Mouse (Mus musculus) mesoderm, embryonic 11.5 days (tissue): ENCODE results near the gene Hs1bp3.

Experiments used
- DNase-seq: peaks from one replicate; pipeline ENCODE4 v3.0.0-alpha.2; 2012; ENCODE audit warnings: low read depth, low spot score

The Hs1bp3 gene

GRCm38 (mm10) chr12:8301841-8302431, 11.3 kb upstream of the Hs1bp3 start, which contains the start of gene Gdf7:
TSS of gene Gdf7 (minus strand) at chr12:8301954.
- DNase-seq = no peak

DNA sequence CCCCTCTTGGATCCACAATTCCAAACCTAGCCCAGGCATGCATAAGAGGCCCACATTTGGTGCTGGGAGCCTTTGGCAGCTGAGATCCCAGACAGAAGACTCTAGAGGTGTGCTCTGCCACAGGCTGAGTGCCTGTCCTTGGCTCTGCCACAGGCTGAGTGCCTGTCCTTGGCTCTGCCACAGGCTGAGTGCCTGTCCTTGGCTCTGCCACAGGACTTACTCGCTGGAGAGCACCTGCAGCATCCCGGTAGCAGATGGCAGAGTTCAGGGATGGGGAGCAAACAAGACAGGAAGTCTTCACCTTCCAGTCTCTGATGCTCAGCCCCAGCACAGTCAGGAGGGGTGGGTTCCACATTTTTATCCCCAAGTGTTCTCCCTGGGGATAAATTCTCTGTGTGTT, 8.0 kb upstream of the Hs1bp3 start:
- no peak for DNase-seq

GRCm38 (mm10) chr12:8306432-8306831, 6.8 kb upstream of the Hs1bp3 start:
- peak; percentile 79 for DNase-seq

DNA sequence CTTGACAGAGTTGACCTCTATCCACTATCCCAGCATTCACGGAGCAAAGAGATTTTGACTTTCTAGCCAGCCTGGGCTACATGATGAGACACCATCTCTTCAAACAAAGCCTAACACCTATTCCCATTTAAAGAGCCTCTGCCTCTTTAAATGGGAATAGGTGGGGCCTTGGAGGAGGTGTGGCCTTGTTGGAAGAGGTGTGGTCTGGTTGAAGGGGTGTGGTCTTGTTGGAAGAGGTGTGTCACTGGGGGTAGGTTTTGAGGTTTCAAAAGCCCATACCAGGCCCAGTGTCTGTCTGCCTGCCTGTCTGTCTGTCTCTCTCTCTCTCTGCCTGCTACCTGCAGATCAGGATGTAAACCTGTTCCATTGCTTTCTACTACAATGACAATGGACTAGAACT, 6.3 kb upstream of the Hs1bp3 start:
- DNase-seq = no peak

- DNase-seq = no peak
Observed at GRCm38 (mm10) chr12:8310992-8311391, 2.2 kb upstream of the Hs1bp3 start.

- no peak for DNase-seq
Observed at GRCm38 (mm10) chr12:8312266-8312665, 966 bp upstream of the Hs1bp3 start.

GRCm38 (mm10) chr12:8313773-8314172, 541 bp downstream of the Hs1bp3 start:
- DNase-seq = no peak

- DNase-seq = no peak
Observed at GRCm38 (mm10) chr12:8316541-8316940, 3.3 kb downstream of the Hs1bp3 start.

GRCm38 (mm10) chr12:8320084-8320713, 7.0 kb downstream of the Hs1bp3 start:
- peak; percentile 73 for DNase-seq

- DNase-seq = no peak
Observed at GRCm38 (mm10) chr12:8321506-8321905, 8.3 kb downstream of the Hs1bp3 start.

GRCm38 (mm10) chr12:8324086-8324485, 10.9 kb downstream of the Hs1bp3 start:
- no peak for DNase-seq

DNA sequence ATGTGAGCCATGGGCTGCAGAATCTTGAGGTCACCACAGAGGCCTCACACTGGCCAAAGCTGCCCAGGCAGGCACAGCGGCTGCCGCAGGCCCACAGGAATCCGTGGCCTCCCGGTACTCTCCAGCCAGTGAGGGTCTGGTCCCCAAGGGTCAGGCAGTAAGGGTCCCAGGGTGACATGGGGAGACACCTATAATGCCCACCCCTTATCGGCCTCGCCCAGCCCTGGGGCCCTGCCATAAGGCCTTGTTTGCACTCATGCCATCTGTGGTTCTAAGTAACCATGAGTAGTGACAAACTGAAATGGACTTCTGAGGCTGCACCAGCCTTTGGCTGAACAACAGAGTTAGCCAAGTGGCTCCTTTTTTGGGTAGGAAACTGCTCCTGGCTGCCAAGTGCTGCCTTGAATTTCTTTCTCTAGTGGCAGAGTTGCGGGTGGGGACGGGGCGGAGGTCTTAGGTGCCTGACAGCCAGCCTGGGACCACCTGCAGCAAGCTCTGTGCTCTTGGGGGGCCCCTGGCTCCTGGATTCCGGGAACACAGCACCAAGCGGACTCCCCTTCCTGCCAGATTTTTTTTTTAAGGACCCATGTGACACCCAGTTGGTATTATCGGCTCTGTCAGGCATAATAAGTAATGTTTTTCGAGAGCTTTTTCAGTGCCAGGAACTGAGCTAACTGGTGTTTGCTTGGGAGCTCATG, 12.2 kb downstream of the Hs1bp3 start:
- DNase-seq = no peak

DNA sequence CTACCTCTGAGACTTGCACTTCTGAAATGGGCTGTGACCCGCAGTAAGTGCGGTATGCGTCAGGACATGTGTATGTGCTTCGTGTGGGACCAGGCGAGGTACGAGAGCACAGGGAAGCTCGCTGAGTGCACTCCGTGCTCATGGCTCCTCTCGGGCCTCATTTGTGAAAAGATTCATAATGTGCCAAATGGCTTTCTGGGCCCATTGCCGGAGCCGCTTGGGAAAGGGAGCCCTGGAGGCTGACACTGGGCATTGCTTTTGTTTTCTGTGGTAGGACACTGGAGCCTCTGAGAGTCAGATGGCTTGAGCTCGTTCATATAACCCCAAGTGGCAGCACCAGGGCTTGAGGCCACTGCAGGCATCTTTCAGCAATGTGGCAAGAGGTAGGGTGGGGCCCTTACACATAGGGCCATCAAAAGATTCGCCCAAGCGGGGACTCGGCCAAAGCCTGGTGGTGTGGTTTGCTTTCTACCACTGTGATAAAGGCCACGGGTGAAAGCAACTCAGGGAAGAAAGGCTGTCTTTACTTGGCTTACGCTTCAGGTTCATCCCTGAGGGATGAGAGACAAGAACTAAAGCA, 12.8 kb downstream of the Hs1bp3 start:
- no peak for DNase-seq

- DNase-seq = peak; percentile 94
Observed at GRCm38 (mm10) chr12:8326825-8327674, 13.8 kb downstream of the Hs1bp3 start.

DNA sequence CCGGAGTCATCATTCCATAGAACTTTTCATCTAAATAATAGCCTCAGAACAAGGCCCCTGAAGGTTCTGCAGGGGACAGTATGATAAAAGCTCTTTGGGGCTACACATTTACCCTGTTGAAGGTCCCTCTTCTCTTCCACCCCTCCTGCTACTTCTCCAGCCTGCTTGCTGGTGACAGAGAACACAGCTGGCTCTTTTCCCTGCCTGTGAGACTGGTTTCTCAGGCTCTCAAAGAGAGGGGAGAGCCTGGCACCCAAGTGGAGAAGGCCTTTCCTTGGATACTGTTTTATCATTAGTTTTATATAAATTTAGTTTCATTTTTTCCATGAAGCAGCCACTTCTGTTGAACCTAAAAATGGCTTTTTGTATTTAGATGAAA, 14.4 kb downstream of the Hs1bp3 start:
- DNase-seq = no peak

- no peak for DNase-seq
Observed at GRCm38 (mm10) chr12:8329236-8329635, 16.0 kb downstream of the Hs1bp3 start.

- DNase-seq = no peak
Observed at GRCm38 (mm10) chr12:8331489-8332173, 18.4 kb downstream of the Hs1bp3 start.

DNA sequence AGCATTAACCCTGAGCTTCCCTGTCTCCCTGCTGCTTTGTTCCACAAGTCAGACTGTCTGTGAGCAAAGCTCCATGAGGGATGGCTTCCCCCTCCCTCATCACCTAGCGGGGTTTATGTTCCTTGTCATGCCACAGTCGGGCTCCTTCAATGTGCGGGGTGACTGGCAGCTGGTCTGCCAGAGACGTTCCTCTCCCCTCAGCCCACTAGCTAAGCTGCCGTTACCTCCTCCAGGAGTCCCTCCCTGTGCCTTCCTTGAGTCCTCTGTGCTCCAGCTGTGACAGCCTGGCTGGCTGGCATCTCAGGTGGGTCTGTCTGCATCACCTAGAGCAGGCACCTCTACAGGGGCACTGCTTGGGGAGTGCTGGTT, 18.9 kb downstream of the Hs1bp3 start:
- no peak for DNase-seq

DNA sequence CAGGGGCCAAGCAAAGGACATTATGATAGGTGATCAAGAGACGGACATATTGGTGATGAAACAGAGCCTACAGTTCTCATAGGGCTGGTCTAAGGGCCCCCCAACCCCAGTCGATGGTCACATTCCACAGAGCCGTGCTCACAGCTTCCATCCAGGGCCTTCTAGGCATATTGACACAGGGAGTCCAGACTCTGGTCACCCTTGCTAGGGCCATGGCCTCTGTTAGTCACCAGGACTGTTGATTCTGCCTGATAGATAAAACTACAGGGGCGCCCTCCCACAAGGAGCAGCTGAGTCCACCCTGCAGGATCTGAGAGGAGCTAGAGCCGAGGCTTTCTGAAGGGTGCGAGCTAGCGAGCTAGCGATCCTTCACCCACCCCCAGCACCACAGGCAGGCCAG, 20.4 kb downstream of the Hs1bp3 start:
- no peak for DNase-seq

GRCm38 (mm10) chr12:8334261-8334660, 21.0 kb downstream of the Hs1bp3 start:
- DNase-seq = no peak

- no peak for DNase-seq
Observed at GRCm38 (mm10) chr12:8335503-8335902, 22.3 kb downstream of the Hs1bp3 start.
